Mouse (Mus musculus): ENCODE data around the gene Krt12.

The Krt12 gene

GRCm38 (mm10) chr11:99422159-99422558, at the start of gene Krt12:
Gene Krt12 (minus strand): TSS chr11:99422259.
- no peak for DNase-seq

- no peak for DNase-seq
Measured at GRCm38 (mm10) chr11:99469228-99469627, 47.2 kb upstream of the Krt12 start.

- no peak for DNase-seq
Measured at GRCm38 (mm10) chr11:99468566-99468965, 46.5 kb upstream of the Krt12 start.

GRCm38 (mm10) chr11:99466316-99466715, 44.3 kb upstream of the Krt12 start:
- no peak for DNase-seq

- peak; percentile 75 to 77 for DNase-seq
Measured at GRCm38 (mm10) chr11:99464836-99465235, 42.8 kb upstream of the Krt12 start.

GRCm38 (mm10) chr11:99463155-99463554, 41.1 kb upstream of the Krt12 start:
- peak; percentile 55 to 61 for DNase-seq

GRCm38 (mm10) chr11:99461736-99462135, 39.7 kb upstream of the Krt12 start:
- DNase-seq = no peak

- no peak for DNase-seq
Measured at GRCm38 (mm10) chr11:99458887-99459286, 36.8 kb upstream of the Krt12 start.

- DNase-seq = no peak
Measured at GRCm38 (mm10) chr11:99454759-99455158, 32.7 kb upstream of the Krt12 start.

GRCm38 (mm10) chr11:99454044-99454443, 32.0 kb upstream of the Krt12 start:
- DNase-seq = no peak

- no peak for DNase-seq
Measured at GRCm38 (mm10) chr11:99448769-99449168, 26.7 kb upstream of the Krt12 start.

GRCm38 (mm10) chr11:99441220-99441619, 19.2 kb upstream of the Krt12 start:
- no peak for DNase-seq

GRCm38 (mm10) chr11:99439465-99439864, 17.4 kb upstream of the Krt12 start:
- DNase-seq = no peak

GRCm38 (mm10) chr11:99437972-99438371, 15.9 kb upstream of the Krt12 start, which contains the start of gene Krt20:
Gene Krt20 (minus strand): TSS chr11:99438150.
- DNase-seq = no peak

- no peak for DNase-seq
Measured at GRCm38 (mm10) chr11:99436625-99437024, 14.6 kb upstream of the Krt12 start.

- no peak for DNase-seq
Measured at GRCm38 (mm10) chr11:99430670-99431069, 8.6 kb upstream of the Krt12 start.

- DNase-seq = no peak
Measured at GRCm38 (mm10) chr11:99420586-99420985, 1.5 kb downstream of the Krt12 start.

- DNase-seq = no peak
Measured at GRCm38 (mm10) chr11:99417819-99418218, 4.2 kb downstream of the Krt12 start.

GRCm38 (mm10) chr11:99416902-99417301, 5.2 kb downstream of the Krt12 start:
- no peak for DNase-seq

GRCm38 (mm10) chr11:99414463-99415147, 7.5 kb downstream of the Krt12 start:
- DNase-seq = no peak

GRCm38 (mm10) chr11:99413247-99413646, 8.8 kb downstream of the Krt12 start:
- DNase-seq = peak; percentile 14 to 16

- no peak for DNase-seq
Measured at GRCm38 (mm10) chr11:99406186-99406585, 15.9 kb downstream of the Krt12 start.

- no peak for DNase-seq
Measured at GRCm38 (mm10) chr11:99399956-99400549, 22.0 kb downstream of the Krt12 start.

- DNase-seq = no peak
Measured at GRCm38 (mm10) chr11:99398832-99399231, 23.2 kb downstream of the Krt12 start.

- DNase-seq = no peak
Measured at GRCm38 (mm10) chr11:99398084-99398483, 24.0 kb downstream of the Krt12 start.

All from B cell, adult 2 months (primary cell).